Mouse (Mus musculus): Measurements from ENCODE around the gene Tnfsf15. TPM values are rescaled to one million over a fixed set of nuclear protein-coding genes. Genes with fewer than 3 reads are reported as not detected.
A peak's percentile ranks its signal among the peaks of the same experiment; 100 is the strongest.

The Tnfsf15 gene
- total RNA-seq, 4 experiments from 2014 or later, result not detected

- DNase-seq (ENCODE audit: low spot score), result no peak
These were observed 2.0 kb downstream of the Tnfsf15 start for GRCm38 (mm10) chr4:63742763-63743371.

- no peak for DNase-seq (ENCODE audit: low spot score)
These were observed 2.8 kb downstream of the Tnfsf15 start for GRCm38 (mm10) chr4:63742101-63742500.

DNA sequence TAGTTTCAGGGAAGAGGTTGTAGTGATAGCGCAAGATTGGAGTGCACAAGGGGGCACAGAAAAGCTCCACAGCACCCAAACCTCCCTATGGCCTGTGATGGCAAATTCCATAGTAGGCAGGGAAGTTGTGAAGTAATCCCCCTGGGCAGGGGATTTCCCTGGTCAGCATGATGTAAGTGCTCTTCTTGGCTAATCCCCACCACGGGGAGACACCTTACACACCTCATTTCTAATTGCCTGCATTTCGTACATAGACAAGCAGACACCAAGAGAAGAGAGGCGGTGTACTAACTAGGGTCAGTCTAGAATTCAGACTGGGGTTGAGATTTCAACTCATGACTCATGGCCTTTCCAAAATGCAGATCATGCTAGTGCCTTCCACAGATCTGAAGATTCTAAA is 4.2 kb downstream of the Tnfsf15 start:
- DNase-seq (ENCODE audit: low spot score), result no peak

DNA sequence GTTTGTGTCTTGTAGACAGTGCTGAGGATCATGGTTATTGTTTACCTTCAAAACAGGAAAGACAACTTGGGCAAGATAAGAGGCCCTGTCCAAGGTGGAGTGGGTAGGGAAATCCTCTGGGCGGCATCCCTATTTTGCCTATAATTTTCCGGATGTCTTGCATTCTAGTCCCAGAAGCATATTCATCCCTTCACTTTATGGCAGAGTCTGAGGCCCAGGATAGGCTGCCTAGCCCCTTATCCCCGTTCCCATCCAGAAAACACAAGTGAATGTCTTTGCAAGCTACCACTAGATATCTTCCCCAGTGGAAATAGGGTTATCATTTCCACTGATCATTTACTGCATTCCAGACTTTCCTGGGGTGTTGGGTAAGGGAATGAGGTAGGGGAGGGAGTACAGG is 4.9 kb downstream of the Tnfsf15 start:
- DNase-seq (ENCODE audit: low spot score), result no peak

- peak; percentile 15 for DNase-seq (ENCODE audit: low spot score)
These were observed 5.4 kb downstream of the Tnfsf15 start for GRCm38 (mm10) chr4:63739524-63739923.

DNA sequence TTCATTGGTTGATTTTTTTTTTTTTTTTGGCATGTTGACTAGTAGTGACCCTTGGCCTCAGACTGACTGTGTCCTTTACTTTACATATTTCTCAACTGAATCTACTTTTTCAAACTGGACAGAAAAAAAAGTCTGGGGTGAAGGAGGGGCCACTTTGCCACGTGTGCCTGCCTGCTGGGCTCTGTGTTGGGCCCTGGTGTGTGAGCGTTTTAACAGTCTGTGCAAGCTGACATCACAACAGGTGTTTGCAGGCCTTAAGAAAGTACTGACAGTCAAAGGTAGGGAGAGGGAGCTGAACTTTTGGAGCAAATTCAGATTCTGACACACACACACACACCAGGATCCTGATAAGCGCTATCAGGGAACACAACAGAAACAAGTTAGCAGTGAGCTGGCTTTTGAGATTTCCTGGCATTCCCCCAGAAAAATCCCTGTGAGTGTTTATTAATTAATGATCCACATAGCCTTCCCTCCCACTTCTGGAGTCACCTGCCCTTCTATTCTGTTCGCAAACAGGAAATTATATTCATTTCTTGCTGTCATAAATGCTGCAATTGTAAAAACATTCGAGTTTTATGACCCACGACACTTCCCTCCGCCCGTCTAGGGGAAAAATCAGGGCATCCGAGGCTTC is 6.4 kb downstream of the Tnfsf15 start:
- DNase-seq (ENCODE audit: low spot score), result no peak

DNA sequence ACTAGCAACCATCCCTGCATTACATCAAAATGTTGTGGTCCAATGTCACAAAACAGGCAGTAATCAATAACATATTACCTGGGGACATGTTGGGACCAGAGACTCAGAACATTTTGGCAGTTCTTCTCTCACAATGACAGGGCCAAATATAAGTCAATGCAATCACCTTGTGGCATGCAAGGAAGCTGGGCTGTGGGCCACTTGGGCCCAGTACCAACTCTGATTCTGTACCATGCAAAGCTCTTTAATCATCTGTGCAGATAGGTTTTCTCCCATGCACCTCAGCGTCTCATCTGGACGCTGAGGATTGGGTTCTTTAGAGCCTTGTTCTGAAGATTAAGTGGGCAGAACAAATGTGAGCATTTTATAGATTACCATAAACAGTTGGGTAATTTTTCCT is 13.6 kb downstream of the Tnfsf15 start:
- no peak for DNase-seq (ENCODE audit: low spot score)

GRCm38 (mm10) chr4:63726727-63727126 is 18.2 kb downstream of the Tnfsf15 start:
- no peak for DNase-seq (ENCODE audit: low spot score)

DNA sequence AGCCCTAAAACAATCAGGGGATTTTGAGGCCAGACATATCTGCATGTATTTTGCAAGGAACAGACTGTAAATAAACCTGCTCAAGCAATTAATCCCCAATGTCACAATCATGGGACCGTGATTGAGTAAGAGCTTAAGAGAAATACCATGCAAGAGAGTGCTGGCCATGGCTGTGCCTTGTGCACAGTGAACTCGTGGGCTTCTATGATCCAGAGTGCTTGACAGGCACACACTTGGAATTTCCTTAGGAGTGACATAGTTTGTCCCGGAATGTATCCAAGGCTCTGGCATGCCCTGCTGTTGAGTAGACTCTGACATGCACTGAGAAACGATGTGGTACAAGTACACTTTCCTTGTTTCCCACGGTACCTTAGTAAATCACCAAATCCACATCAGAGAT is 18.9 kb downstream of the Tnfsf15 start:
- no peak for DNase-seq (ENCODE audit: low spot score)

- DNase-seq (ENCODE audit: low spot score), result peak; percentile 45
These were observed 26.8 kb downstream of the Tnfsf15 start for GRCm38 (mm10) chr4:63717922-63718643.

- no peak for DNase-seq (ENCODE audit: low spot score)
These were observed 33.0 kb downstream of the Tnfsf15 start for GRCm38 (mm10) chr4:63711886-63712285.

DNA sequence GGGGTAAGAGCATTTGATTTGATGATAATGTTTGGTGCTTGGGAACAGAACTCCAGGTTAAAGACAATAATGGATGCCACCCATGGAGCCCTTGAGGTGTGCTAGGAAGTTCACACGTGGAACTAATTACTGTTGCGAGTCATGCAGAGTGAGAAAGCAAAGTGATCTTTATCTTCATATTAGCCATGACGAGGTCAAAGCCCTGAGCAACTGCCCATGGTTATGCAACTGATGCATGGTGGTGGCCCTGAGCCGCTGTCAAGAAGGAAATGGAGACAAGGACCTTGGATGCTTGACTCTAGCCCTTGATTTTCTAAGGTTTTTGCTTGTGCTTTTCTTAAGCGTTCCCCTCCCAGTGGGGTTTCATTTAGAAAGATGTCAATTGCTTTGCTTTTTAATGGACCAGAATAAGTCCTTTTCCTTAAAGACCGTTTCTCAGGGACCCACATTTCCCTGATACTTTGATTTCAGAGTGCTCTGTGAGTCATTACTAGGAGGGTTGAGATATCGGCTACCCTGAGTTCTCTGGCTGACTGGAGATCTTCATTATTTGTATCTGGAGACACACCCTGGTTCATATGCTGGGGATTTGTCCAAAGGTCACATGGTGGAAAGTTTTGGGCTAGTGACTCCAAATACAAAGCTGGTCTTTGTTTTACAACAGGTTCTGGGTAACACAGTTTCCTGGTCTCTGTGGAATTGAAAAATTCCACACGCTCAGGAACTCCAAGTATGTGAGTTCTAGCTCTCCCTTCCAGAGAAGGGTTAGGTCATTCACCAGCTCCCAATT is 34.3 kb downstream of the Tnfsf15 start:
- no peak for DNase-seq (ENCODE audit: low spot score)

GRCm38 (mm10) chr4:63706279-63706971 is 38.5 kb downstream of the Tnfsf15 start:
- DNase-seq (ENCODE audit: low spot score), result no peak

DNA sequence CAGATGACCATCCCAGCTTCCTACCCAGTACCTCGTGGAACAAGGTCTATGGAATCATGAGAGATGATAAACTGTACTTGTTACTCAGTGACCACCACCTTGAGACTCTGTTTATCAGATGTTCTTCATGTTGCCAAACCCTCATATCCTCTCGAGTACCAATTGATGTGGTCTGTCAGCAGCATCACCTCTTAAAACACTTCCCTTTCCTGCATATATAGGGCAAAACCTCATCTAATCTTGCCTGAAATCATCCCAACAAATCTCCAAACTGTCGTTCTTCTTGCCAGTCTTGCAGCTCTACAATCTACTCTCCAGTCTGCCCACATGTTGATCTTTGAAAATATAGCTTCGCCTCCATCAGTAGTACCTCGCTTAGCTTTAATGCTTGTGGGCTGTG is 40.7 kb downstream of the Tnfsf15 start:
- no peak for DNase-seq (ENCODE audit: low spot score)

GRCm38 (mm10) chr4:63703686-63704085 is 41.2 kb downstream of the Tnfsf15 start:
- no peak for DNase-seq (ENCODE audit: low spot score)

- no peak for DNase-seq (ENCODE audit: low spot score)
These were observed 42.8 kb downstream of the Tnfsf15 start for GRCm38 (mm10) chr4:63702006-63702704.

- DNase-seq (ENCODE audit: low spot score), result no peak
These were observed 45.2 kb downstream of the Tnfsf15 start for GRCm38 (mm10) chr4:63699749-63700148.

GRCm38 (mm10) chr4:63696921-63697320 is 48.0 kb downstream of the Tnfsf15 start:
- DNase-seq (ENCODE audit: low spot score), result no peak

DNA sequence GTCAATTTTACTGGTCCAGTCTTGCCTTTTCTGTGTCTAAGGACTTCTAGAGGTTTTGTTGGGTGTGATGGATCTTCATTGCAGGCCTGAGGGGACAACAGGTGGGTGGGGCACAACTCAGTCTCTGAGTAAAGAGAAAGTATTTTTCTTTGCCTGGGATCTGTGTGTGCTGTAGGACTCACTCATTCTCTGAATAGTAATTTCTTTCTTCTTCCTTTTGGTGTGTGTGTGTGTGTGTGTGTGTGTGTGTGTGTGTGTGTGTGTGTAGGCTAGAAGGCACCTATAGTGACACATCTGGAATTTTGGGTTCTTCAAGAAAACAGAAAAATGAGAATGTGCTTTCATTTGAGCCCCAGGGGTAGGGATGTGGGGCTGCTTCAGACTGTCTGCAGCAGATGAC is 52.6 kb downstream of the Tnfsf15 start:
- no peak for DNase-seq (ENCODE audit: low spot score)

DNA sequence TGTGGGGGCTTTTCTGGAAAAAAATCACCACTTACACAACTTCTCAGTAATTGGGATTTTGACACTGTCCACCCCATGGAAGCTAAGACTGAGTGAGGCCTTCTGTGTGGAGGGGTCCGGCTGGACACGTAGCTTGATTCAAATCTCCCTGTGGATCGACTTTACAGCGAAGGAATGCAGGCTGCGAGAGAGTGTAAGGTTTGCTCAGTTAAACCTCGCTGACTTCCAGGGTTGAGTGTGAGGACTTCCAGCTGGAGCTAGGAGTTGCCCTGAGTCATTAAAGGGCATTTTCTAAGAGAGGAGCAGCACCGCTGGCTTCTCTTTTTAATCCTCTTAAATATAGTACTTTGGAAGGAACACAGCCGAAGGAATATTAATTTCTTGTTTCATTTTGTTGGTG is 57.5 kb downstream of the Tnfsf15 start:
- DNase-seq (ENCODE audit: low spot score), result no peak

- peak; percentile 40 for DNase-seq (ENCODE audit: low spot score)
These were observed 58.8 kb downstream of the Tnfsf15 start for GRCm38 (mm10) chr4:63686157-63686556.

Measured in heart, adult 8-10 months (tissue).